Mouse (Mus musculus) liver, embryonic 14.5 days (tissue): ENCODE results near the gene Acot7. TPM values are rescaled to one million over a fixed set of nuclear protein-coding genes. Genes with fewer than 3 reads are reported as not detected.

Source experiments
- ATAC-seq: fragments of 200-750 bp; cut with Nextera tagmentation; 2 replicates; pipeline ENCODE4 v1.8.0; 2017; ENCODE audit warnings: moderate number of reproducible peaks, mild to moderate bottlenecking, moderate library complexity; ENCODE audit not compliant: insufficient read depth
- DNase-seq, 3 experiments: peaks; one replicate each; pipeline ENCODE4 v3.0.0-alpha.2; 2012 to 2013; ENCODE audit warnings: low read depth in 3 of 3, low spot score in 3 of 3
- H3K27ac ChIP-seq: fragments of 300-500 bp; sonication (generic); 2 replicates; pipeline ENCODE4 v1.5.1; 2014; ENCODE audit warnings: moderate library complexity, mild to moderate bottlenecking, control low read depth, inconsistent platforms
- H3K27me3 ChIP-seq: fragments of 300-500 bp; sonication (generic); 2 replicates; pipeline ENCODE4 v1.6.1; 2014; ENCODE audit warnings: mild to moderate bottlenecking, low read length, moderate library complexity; ENCODE audit not compliant: control insufficient read depth, insufficient read depth
- H3K36me3 ChIP-seq: fragments of 300-500 bp; sonication (generic); replicated peaks from 2 replicates; pipeline ENCODE4 v1.6.1; 2014; ENCODE audit warnings: low read depth; ENCODE audit not compliant: control insufficient read depth, insufficient read depth
- H3K4me1 ChIP-seq, 2 experiments: fragments of 200-500 bp in 1 of 2; fragments of 300-500 bp in 1 of 2; sonication (generic) in 1 of 2; replicated peaks; 2 replicates each; pipeline ENCODE4 v1.6.1; 2012 to 2014; ENCODE audit warnings: antibody characterized with exemption in 1 of 2, inconsistent platforms in 1 of 2, low read length in 1 of 2; ENCODE audit not compliant: control insufficient read depth in 2 of 2, insufficient read depth in 2 of 2
- H3K4me2 ChIP-seq: fragments of 300-500 bp; sonication (generic); 2 replicates; pipeline ENCODE4 v1.6.1; 2014; ENCODE audit warnings: low read depth, mild to moderate bottlenecking, control low read depth, moderate library complexity
- H3K4me3 ChIP-seq, 2 experiments: fragments of 200-500 bp in 1 of 2; fragments of 300-500 bp in 1 of 2; sonication (generic) in 1 of 2; 2 replicates each; pipeline ENCODE4 v1.5.1; 2012 to 2014; ENCODE audit warnings: low read depth in 2 of 2, low read length in 2 of 2, mild to moderate bottlenecking in 2 of 2, control low read depth in 1 of 2, inconsistent platforms in 1 of 2, moderate library complexity in 1 of 2; ENCODE audit not compliant: insufficient read depth in 1 of 2
- H3K9ac ChIP-seq: fragments of 300-500 bp; sonication (generic); replicated peaks from 2 replicates; pipeline ENCODE4 v1.6.1; 2014; ENCODE audit warnings: mild to moderate bottlenecking, control low read depth, moderate library complexity
- H3K9me3 ChIP-seq: fragments of 300-500 bp; sonication (generic); 2 replicates; pipeline ENCODE4 v1.6.1; 2016; ENCODE audit warnings: low read length, mixed read lengths; ENCODE audit not compliant: control insufficient read depth
- CTCF ChIP-seq: IDR thresholded peaks from 2 replicates; pipeline ENCODE4 v1.5.1; 2016; ENCODE audit warnings: antibody characterized with exemption, low read depth, control low read depth
- EP300 ChIP-seq: IDR thresholded peaks from 2 replicates; pipeline ENCODE4 v1.6.1; 2016; ENCODE audit warnings: antibody characterized with exemption, low read depth
- WGBS: fragments of 180-500 bp; shearing (Covaris S2); extraction: QIAGEN DNeasy Blood & Tissue Kit; methylation state at CpG from one replicate; pipeline ENCODE4 v1.1.7; 2014; ENCODE audit not compliant: insufficient replicate concordance; 5-methylcytosine and 5-hydroxymethylcytosine counted together
- polyA plus RNA-seq, 2 experiments: library from polyadenylated mRNA; depleted of rRNA in 1 of 2; stranded (reverse) in 1 of 2; unstranded in 1 of 2; fragments of >200 nt; fragmentation: Nextera tagmentation in 1 of 2; extraction: Ambion mirVana in 1 of 2; gene quantifications; 2 replicates each; pipeline versions ENCODE4 v1.2.1 to v1.2.3; 2012 to 2014

Acot7 gene
- polyA plus RNA-seq, 2 experiments, result 12.5 to 13.0 TPM

DNA sequence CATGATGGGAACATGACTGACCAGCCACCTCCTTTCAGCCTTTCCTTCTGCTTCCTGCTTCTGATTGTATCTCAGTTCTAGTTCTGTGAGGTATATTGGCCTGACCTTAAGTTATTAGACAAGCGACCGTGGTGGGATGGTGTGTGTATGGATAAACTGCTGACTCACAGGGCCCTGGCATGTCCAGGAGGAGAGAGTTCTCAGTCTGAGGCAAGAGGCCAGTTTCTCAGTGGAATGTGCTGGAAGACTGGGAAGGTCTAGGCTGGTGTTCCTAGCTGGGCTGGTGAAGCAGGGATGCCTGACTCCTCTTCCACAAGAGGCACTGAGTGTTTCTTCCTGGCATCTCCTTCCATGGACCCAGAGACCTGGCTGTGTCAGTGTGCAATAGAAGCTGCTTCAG lies 15.2 kb upstream of the Acot7 start:
- Histone ChIP-seq H3K27ac (no peak overlapping the region), H3K4me3 (no peak overlapping the region), H3K4me2 (no peak overlapping the region), H3K4me1 (peaks cover 3% of the 10 kb centered on the region in 2 experiments; a peak in 2 of 4 replicates), H3K9ac (no peak overlapping the region), H3K36me3 (no peaks in the 10 kb centered on the region), H3K9me3 (no peaks in the 10 kb centered on the region), H3K27me3 (peaks cover 40% of the 10 kb centered on the region)
- DNase-seq, result no peak
- no peak for ATAC-seq
- no peak for TF ChIP-seq EP300
- no peak for TF ChIP-seq CTCF
- WGBS, result 63% methylated on average over 2 of the region's 2 CpGs

DNA sequence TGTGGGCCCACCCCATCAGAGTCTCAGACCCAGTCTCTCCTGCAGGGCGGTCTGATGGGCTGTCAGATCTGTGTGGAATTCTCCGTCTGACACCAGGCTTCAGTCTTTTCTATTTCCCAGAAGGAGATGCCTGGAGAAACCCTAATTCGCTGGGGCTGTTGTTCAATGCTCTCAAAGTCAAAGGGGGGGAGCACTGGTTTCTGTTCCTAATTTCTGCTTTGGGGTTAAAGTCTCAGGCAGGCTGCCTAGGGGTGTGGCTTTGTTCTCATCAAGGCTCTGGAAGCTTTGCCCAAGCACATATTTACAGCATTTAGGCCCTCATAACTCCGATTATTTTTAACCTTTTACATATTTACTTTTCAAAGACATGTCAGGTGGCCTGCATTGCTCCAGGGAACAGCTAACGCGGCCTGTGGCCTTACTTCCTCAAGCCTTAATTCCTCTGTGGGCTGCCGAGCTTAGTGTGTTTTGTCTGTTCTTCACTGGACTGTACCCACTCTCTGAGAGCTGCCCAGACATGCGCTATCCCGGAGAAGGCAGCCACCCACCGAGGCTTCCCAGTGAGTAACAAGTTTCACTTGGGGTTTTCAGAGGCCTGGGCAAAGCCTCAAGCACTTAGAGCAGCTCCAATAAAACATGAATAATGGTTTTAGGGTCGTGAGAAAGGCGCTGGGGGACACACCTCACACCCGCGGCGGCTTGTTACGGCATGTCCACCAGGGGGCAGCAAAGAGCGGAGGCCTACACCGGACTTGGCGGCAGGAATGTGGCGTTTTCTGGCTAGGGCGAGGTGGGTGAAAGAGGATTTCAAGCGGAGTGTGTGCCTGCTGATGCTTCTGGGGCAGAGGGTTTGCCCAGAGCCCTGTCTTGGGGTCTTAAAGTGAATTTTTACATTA lies 12.7 kb upstream of the Acot7 start:
- Histone ChIP-seq H3K9me3 (no peaks in the 10 kb centered on the region), H3K27ac (no peak overlapping the region), H3K9ac (no peak overlapping the region), H3K27me3 (peaks cover 15% of the 10 kb centered on the region), H3K4me1 (no peaks in the 10 kb centered on the region; a peak in 1 of 4 replicates), H3K4me2 (no peak overlapping the region), H3K4me3 (no peak overlapping the region), H3K36me3 (no peaks in the 10 kb centered on the region)
- ATAC-seq (no peak), DNase-seq (no peak)
- TF ChIP-seq EP300 (no peak), CTCF (peak; percentile 98)
- WGBS, result 23% methylated on average over 22 of the region's 22 CpGs

DNA sequence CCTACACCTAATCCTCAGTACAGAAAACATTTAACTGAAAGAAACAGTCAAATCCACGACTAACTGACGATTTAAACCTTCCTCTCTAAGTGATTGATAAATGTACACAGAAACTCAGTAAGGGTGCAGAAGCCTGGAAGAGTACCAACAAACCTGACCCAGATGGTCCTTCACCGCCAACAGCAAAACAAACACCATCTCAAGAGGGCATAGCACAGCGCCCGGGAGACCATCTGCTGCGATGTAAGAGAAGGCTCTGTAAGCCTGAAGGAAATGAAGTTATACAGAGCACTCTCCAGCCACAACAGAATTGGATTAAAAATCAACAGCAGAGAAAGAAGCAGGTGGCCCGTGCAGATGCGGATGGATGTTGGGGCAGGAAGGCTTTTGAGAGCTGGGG lies 9.9 kb upstream of the Acot7 start:
- WGBS, result 69% methylated on average over 8 of the region's 8 CpGs
- H3K4me2 ChIP-seq, result no peak overlapping the region
- no peaks in the 10 kb centered on the region for H3K36me3 ChIP-seq
- no peak for DNase-seq
- H3K4me1 ChIP-seq, result no peaks in the 10 kb centered on the region; a peak in 1 of 4 replicates
- no peak overlapping the region for H3K27ac ChIP-seq
- TF ChIP-seq CTCF (no peak), EP300 (no peak)
- H3K9ac ChIP-seq, result no peak overlapping the region
- ATAC-seq, result no peak
- no peaks in the 10 kb centered on the region for H3K9me3 ChIP-seq
- no peaks in the 10 kb centered on the region for H3K27me3 ChIP-seq
- H3K4me3 ChIP-seq, result no peak overlapping the region

DNA sequence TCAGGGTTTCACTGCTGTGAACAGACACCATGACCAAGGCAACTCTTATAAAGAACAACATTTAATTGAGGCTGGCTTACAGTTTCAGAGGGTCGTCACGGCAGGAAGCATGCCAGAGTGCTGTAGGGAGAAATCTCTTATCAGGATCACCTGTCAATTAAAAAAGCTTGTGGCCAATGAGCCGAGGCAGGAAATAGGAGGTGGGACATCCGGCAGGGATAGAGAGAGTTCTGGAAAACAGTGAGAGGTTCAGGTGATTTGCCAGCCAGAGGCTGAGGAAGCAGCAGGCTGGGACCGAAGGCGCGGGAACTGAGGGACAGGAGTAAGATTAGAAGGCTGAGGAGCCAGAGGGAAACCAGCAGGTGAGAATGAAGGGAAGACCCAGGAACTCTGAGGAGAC lies 8.8 kb upstream of the Acot7 start:
- Histone ChIP-seq H3K4me2 (no peak overlapping the region), H3K36me3 (no peaks in the 10 kb centered on the region), H3K27ac (no peak overlapping the region), H3K9me3 (no peaks in the 10 kb centered on the region), H3K4me1 (no peaks in the 10 kb centered on the region; a peak in 1 of 4 replicates), H3K27me3 (no peaks in the 10 kb centered on the region), H3K9ac (no peak overlapping the region), H3K4me3 (no peak overlapping the region)
- ATAC-seq (no peak), DNase-seq (no peak)
- 57% methylated on average over 7 of the region's 7 CpGs for WGBS
- no peak for TF ChIP-seq EP300
- TF ChIP-seq CTCF, result no peak

DNA sequence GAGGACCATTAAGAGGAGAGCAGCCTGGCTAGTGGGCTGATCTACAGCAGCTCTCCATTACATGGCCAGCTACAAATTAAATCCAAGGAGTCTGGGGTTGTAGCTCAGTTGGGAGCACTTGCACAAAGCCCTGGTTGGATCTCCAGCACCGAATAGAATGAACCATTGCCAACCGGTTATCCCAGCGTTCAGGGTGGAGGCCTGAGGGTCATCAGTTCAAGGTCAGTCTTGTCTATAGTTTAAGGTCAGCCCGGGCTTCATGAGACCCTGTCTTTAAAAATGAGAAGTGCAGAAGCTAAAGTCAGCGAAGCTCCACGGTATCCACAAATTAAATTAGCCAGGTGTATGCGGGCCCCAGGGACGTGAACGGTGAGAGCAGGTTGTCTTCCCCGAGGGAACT lies 7.6 kb upstream of the Acot7 start:
- DNase-seq (no peak), ATAC-seq (no peak)
- Histone ChIP-seq H3K4me1 (no peaks in the 10 kb centered on the region; a peak in 1 of 4 replicates), H3K27me3 (no peaks in the 10 kb centered on the region), H3K27ac (no peak overlapping the region), H3K4me3 (no peak overlapping the region), H3K9me3 (no peaks in the 10 kb centered on the region), H3K9ac (no peak overlapping the region), H3K36me3 (no peaks in the 10 kb centered on the region), H3K4me2 (no peak overlapping the region)
- 67% methylated on average over 10 of the region's 10 CpGs for WGBS
- no peak for TF ChIP-seq EP300
- TF ChIP-seq CTCF, result no peak
